Mouse (Mus musculus): ENCODE data around the gene Aldh3b3. TPM values are rescaled to one million over a fixed set of nuclear protein-coding genes. Genes with fewer than 3 reads are reported as not detected.

The Aldh3b3 gene
- under 1 TPM in 1 of 2 experiments, not detected in 1; 0.20 TPM for total RNA-seq (2023)

DNA sequence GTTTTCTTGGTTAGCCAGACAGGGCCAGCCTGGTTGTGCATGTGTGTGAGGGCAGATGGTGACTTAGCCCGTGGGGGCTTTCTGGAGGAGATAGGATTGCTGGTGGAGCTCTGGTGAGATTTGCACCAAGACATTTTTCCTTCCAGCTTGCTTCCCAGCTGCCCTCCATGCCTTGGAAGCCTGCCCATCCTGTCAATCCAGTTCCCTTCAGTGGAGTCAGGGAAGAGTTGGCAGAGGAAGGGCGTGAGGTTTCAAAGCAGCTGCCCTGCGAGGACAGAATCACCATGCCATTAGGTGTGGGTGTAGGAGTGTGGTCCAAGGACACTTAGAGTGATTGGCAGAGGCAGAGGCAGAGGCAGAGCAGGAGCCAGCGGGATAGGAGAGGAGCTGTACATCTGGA lies at the start of gene Aldh3b3:
Gene Aldh3b3, plus strand, starts transcription at position 176 of the 400 bp plus-strand sequence.

DNA sequence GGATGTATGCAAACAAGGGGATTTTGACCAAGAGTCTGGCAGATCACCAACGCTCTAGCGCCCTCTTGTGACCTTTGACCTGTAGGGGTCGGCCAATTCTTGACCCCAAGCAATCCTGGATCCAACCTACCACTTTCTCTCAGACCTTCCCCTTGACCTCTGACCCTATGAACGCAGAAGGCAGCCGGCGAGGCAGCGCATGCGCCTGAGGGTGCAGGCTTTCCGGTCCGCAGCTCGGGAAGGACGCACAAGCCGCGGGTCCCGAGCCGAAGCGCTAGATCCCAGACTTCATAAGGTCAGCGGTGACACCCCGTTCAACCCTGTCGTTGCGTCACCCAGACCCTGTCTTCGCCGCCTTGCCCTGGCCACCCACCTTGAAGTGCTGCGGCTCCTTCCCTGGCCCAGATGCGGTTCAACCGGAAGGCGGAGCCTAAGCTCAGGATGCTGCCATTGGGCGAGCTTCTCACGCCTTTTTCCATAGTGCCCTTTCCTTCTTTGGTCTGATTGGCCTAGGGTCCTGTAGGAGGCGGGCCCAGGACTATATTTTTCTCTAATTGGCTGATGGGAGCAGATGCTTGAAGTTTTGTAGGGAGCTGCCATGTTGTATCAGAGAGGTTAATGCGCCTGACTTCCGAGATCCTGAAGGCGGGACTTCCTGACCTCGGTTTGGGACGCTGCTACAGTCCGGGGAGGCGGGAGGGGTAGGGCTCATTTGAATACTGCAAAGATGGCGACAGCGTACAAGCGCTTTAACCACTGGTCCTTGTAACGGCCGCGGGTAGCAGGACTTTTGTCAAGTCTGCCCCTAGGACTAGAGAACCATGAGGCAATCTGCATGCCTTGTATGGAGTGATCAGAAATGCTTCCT lies 45.9 kb upstream of the Aldh3b3 start, which contains the start of gene Ndufs8:
Gene Ndufs8, minus strand, starts transcription at position 438 of the 868 bp plus-strand sequence.

DNA sequence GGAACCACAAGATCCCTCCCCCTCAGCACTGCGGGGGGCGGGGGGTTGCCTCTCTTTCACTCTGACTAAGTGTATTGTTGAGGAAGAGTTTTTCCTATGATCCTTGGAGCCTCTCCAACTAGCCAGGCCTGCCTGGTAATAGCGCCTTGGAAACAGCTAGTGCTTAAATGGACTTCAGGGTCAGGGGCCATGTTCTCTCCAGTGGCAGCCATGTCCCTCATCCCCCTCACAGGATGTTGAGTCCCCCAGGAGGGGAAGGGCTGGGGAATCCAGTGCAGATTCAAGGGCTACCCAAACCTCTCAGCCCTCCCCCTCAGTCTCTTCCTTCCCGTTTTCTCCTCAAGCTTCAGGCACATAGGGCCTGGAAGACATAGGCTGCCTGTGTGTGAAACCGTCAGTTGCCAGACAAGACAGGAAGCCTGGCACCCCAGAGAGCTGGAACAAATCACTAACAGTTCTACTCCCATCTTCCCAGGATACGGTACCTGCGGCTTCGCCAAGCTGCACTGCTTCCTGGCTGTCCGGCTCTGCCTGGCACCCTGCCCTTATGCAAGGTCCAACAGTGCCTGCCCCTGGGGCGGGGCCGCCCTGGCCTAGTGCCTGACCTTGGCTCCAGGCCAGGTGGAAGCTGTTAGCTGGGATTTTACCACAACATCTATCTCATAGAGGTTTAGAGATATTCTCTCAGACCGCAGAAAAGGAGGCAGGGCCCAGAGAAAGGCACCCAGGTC lies 29.1 kb upstream of the Aldh3b3 start, which contains the start of gene Aldh3b1:
Gene Aldh3b1, minus strand, starts transcription at position 598 of the 731 bp plus-strand sequence.

GRCm38 (mm10) chr19:3935032-3935895 lies 23.2 kb upstream of the Aldh3b3 start, which contains the start of gene Unc93b1:
Unc93b1 (plus strand) TSS chr19:3935186.

DNA sequence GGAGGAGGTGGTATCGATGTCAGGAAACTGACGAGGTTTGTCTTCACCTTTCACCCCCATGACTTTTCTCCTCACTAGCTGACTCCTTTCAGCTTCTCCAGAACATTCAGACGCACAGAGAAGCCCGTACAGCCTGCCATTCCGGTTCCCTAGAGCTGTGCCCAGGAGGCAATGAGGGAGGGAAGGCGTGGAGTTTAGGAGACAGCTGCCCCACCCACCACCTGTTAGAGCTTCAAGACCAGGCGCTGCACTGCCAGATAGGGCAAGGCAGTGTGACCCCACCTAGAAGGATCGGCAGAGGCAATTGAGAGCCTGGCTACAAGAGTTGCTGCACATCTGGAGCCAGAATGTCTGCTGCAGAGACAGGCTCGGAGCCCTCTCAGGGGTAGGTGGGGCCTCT lies 13.8 kb downstream of the Aldh3b3 start, which contains the start of gene Aldh3b2:
Gene Aldh3b2, plus strand, starts transcription at position 100 of the 400 bp plus-strand sequence.

DNA sequence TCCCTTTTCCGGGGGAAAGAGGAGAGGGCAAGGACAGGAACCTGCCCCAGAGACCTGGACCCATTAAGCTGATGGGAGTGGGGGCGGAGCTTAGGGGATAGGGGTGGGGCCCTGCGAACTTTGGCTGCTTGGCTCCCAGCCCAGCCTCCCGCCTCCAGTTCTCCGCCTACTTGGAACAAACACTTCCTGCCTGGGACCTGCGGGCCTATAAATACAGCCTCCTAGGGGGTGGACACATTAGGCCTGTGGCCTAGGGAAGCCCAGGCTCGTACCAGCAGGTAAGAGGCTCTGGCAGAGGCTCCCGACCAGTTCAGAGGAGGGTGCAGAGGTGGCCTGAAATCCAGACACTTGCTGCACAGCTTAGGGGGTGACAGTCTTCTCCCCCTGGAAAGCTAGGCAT lies 27.9 kb downstream of the Aldh3b3 start, which contains the start of gene Acy3:
Gene Acy3, plus strand, starts transcription at position 237 of the 400 bp plus-strand sequence.

DNA sequence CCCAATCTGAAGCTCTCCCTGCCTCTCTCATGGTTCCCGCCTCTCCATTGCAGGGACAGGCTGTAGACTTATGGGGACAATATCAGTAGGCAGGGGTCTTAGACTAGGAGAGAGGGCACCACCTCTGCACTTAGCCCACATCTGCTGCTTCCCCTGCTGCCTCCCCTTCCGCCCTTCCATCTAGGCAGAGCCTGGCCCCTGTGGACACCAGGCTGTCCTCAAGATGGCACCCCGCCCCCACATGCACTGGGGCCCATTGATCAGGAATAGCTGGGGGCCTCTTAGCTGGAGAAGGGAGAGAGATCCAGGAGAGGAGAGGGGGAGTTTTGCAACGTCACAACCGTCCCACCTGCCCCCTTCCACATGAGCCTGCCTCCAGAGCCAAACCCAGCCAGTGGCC lies 34.0 kb downstream of the Aldh3b3 start, which contains the start of gene Tbx10:
Gene Tbx10, plus strand, starts transcription at position 337 of the 400 bp plus-strand sequence.

GRCm38 (mm10) chr19:4000119-4000900 lies 41.9 kb downstream of the Aldh3b3 start, which contains the start of the genes Nudt8 and Gm49405:
Nudt8 (plus strand) TSS chr19:4000580.
Gm49405 (plus strand) TSS chr19:4000626.

GRCm38 (mm10) chr19:4003112-4003511 lies 44.7 kb downstream of the Aldh3b3 start, which contains the start of gene Doc2g:
Doc2g (plus strand) TSS chr19:4003313.

DNA sequence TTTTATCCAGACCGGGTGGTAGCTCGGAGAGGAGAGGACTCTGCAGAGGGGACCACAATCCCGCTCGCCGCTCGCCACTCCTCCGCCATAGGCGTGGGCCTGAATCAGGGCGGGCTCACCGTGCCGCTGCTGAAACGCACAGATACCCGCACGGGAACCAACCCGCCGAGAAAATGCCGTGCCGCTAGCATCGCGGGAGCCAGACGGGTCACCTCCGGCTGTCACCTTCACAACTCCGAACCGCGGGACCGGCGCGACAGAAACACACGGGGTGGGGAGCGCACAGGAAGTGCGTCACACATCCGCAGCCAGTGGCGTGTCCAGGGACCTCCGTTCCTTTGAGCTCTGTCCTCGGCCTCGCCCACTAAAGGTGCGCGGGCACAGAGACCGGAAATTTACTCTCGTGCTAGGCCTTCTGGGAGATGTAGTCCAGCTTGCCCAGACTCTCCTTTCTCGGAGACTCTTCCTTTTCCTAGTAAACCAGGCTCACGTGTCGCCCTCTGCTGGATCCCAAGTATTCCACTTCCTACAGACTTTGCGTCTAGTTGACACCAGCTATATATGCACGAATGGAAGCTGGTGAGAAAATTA lies 54.1 kb downstream of the Aldh3b3 start, which contains the start of gene Ndufv1:
Gene Ndufv1, minus strand, starts transcription at position 375 of the 591 bp plus-strand sequence.

Other genes with a start within 250 kb of the Aldh3b3 start
- 100 to 1,000 TPM; 125 to 140 TPM for gene Kmt5b, start 191.2 kb upstream of the Aldh3b3 start, total RNA-seq (2023)
- gene Chka, start 106.9 kb upstream of the Aldh3b3 start, total RNA-seq (2023), result 10 to 100 TPM; 66.9 to 67.9 TPM
- gene Tcirg1, start 51.5 kb upstream of the Aldh3b3 start, total RNA-seq (2023), result 100 to 1,000 TPM; 149 to 153 TPM
- gene Ndufs8, start 45.9 kb upstream of the Aldh3b3 start, total RNA-seq (2023), result 10 to 100 TPM; 91.9 to 93.5 TPM
- gene Aldh3b1, start 28.8 kb upstream of the Aldh3b3 start, total RNA-seq (2023), result 1 to 10 TPM; 7.3 to 8.9 TPM
- 100 to 1,000 TPM; 597 to 689 TPM for gene Unc93b1, start 23.5 kb upstream of the Aldh3b3 start, total RNA-seq (2023)
- under 1 TPM in 1 of 2 experiments, not detected in 1; 0.84 TPM for gene Aldh3b2, start 13.7 kb downstream of the Aldh3b3 start, total RNA-seq (2023)
- not detected for gene Acy3, start 27.9 kb downstream of the Aldh3b3 start, total RNA-seq (2023)
- gene Tbx10, start 34.1 kb downstream of the Aldh3b3 start, total RNA-seq (2023), result not detected
- 10 to 100 TPM; 24.9 to 29.1 TPM for gene Nudt8, start 41.9 kb downstream of the Aldh3b3 start, total RNA-seq (2023)
- gene Gm49405, start 42.0 kb downstream of the Aldh3b3 start, total RNA-seq (2023), result 1 to 10 TPM; 5.3 to 6.7 TPM
- gene Doc2g, start 44.7 kb downstream of the Aldh3b3 start, total RNA-seq (2023), result 10 to 100 TPM; 11.0 to 13.3 TPM
- 10 to 100 TPM; 80.9 to 93.3 TPM for gene Ndufv1, start 54.2 kb downstream of the Aldh3b3 start, total RNA-seq (2023)
- gene Gstp1, start 79.3 kb downstream of the Aldh3b3 start, total RNA-seq (2023), result 100 to 1,000 TPM; 131 to 150 TPM
- gene Gstp2, start 87.4 kb downstream of the Aldh3b3 start, total RNA-seq (2023), result 10 to 100 TPM; 11.4 to 26.4 TPM
- gene Gstp3, start 100.9 kb downstream of the Aldh3b3 start, total RNA-seq (2023), result not detected
- not detected for gene Cabp2, start 122.9 kb downstream of the Aldh3b3 start, total RNA-seq (2023)
- 100 to 1,000 TPM; 114 to 121 TPM for gene Cdk2ap2, start 138.5 kb downstream of the Aldh3b3 start, total RNA-seq (2023)
- gene Pitpnm1, start 141.4 kb downstream of the Aldh3b3 start, total RNA-seq (2023), result 100 to 1,000 TPM; 227 to 233 TPM
- 100 to 1,000 TPM; 101 to 110 TPM for gene Aip, start 167.2 kb downstream of the Aldh3b3 start, total RNA-seq (2023)
- gene Gpr152, start 181.1 kb downstream of the Aldh3b3 start, total RNA-seq (2023), result 1 to 10 TPM in 1 of 2 experiments, under 1 TPM in 1; 0.93 to 1.0 TPM
- 1 to 10 TPM; 1.6 to 2.2 TPM for gene Cabp4, start 185.4 kb downstream of the Aldh3b3 start, total RNA-seq (2023)
- 100 to 1,000 TPM; 148 to 156 TPM for gene Coro1b, start 190.0 kb downstream of the Aldh3b3 start, total RNA-seq (2023)
- gene Ptprcap, start 195.0 kb downstream of the Aldh3b3 start, total RNA-seq (2023), result 100 to 1,000 TPM; 391 to 415 TPM
- gene Rps6kb2, start 204.7 kb downstream of the Aldh3b3 start, total RNA-seq (2023), result 10 to 100 TPM; 47.4 to 56.4 TPM
- 100 to 1,000 TPM in 1 of 2 experiments, 10 to 100 TPM in 1; 89.2 to 117 TPM for gene Carns1, start 216.8 kb downstream of the Aldh3b3 start, total RNA-seq (2023)
- 100 to 1,000 TPM; 315 to 328 TPM for gene Tbc1d10c, start 232.6 kb downstream of the Aldh3b3 start, total RNA-seq (2023)
- 100 to 1,000 TPM; 431 to 450 TPM for gene Ppp1ca, start 233.4 kb downstream of the Aldh3b3 start, total RNA-seq (2023)
- 10 to 100 TPM; 65.9 to 73.4 TPM for gene Rad9a, start 243.0 kb downstream of the Aldh3b3 start, total RNA-seq (2023)